Mouse (Mus musculus) C2C12 (cell line): ENCODE measurements around the gene Slc37a4. TPM values are rescaled to one million over a fixed set of nuclear protein-coding genes. Genes with fewer than 3 reads are reported as not detected.
"Not testable (repeated sequence)": the region's sequence is repeated elsewhere in the genome, so short reads cannot be mapped to it uniquely, and the experiment has no call there.

Experiments used
- H3K27me3 ChIP-seq: one replicate; pipeline ENCODE4 v1.6.1; 2011; ENCODE audit not compliant: control insufficient read depth, insufficient read depth, insufficient read length
- H3K36me3 ChIP-seq: one replicate; pipeline ENCODE4 v1.6.1; 2011; ENCODE audit not compliant: control insufficient read depth, insufficient read depth
- H3K4me3 ChIP-seq: one replicate; pipeline ENCODE4 v1.5.1; 2011; ENCODE audit warnings: mild to moderate bottlenecking, control low read depth; ENCODE audit not compliant: poor library complexity, insufficient read depth, severe bottlenecking
- H3K79me2 ChIP-seq: one replicate; pipeline ENCODE4 v1.6.1; 2011; ENCODE audit not compliant: control insufficient read depth, insufficient read depth
- H3K79me3 ChIP-seq: one replicate; pipeline ENCODE4 v1.6.1; 2011; ENCODE audit warnings: low read depth, control low read depth
- H3ac ChIP-seq: one replicate; pipeline ENCODE3; 2011; ENCODE audit warnings: low read depth; ENCODE audit not compliant: control insufficient read depth, insufficient read length
- CEBPB ChIP-seq: IDR thresholded peaks from one replicate; pipeline ENCODE4 v1.6.1; 2011; ENCODE audit warnings: low read depth, mild to moderate bottlenecking, control low read depth, moderate library complexity
- CTCF ChIP-seq: IDR thresholded peaks from one replicate; pipeline ENCODE4 v1.5.1; 2011; ENCODE audit not compliant: control insufficient read depth, insufficient read depth, insufficient read length
- FOSL1 ChIP-seq: IDR thresholded peaks from one replicate; pipeline ENCODE4 v1.8.0; 2011; ENCODE audit warnings: mild to moderate bottlenecking, low read length; ENCODE audit not compliant: poor library complexity, insufficient read depth, severe bottlenecking
- MAX ChIP-seq: IDR thresholded peaks from one replicate; pipeline ENCODE4 v1.6.1; 2011; ENCODE audit warnings: mild to moderate bottlenecking, control low read depth
- MYOD1 ChIP-seq: IDR thresholded peaks from one replicate; pipeline ENCODE4 v1.6.1; 2011; ENCODE audit warnings: low read depth; ENCODE audit not compliant: control insufficient read depth, insufficient read length
- MYOG ChIP-seq: IDR thresholded peaks from one replicate; pipeline ENCODE4 v1.6.1; 2011; ENCODE audit not compliant: control insufficient read depth, insufficient read length; ENCODE audit errors: extremely low read depth
- USF1 ChIP-seq: IDR thresholded peaks from one replicate; pipeline ENCODE4 v1.6.1; 2011; ENCODE audit warnings: low read depth, mild to moderate bottlenecking, control low read depth, moderate library complexity
- polyA plus RNA-seq: library from polyadenylated mRNA; unstranded; fragments of >200 nt; fragmentation: generic; extraction: Trizol; gene quantifications from one replicate; pipeline ENCODE4 v1.2.1, GENCODE M21; 2012; ENCODE audit warnings: missing spikeins

Slc37a4 gene
- polyA plus RNA-seq, 1 experiment, result 11.5 TPM

DNA sequence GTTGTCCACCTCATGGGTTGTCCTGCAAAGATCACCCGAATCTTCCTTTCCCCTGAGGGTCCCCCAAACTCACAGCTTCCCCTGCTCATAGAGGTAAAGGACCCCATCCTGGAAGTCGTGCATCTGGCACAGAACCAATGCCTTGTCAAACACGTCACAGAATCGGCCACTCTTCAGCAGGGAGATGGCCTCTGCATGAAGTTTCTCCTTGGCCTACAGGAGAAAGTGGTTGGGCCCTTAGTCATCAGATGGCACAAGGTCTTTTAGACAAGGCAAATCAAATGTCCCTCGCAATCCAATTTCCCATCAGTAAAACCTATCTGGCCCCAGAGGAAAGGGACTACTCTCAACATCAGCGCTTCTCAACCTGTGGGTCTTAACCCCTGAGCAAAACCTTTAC, 43.5 kb upstream of the Slc37a4 start:
- Histone ChIP-seq H3K36me3 (peaks cover 58% of the 10 kb centered on the region), H3ac (no peak overlapping the region), H3K79me2 (no peaks in the 10 kb centered on the region), H3K27me3 (no peaks in the 10 kb centered on the region), H3K4me3 (no peak overlapping the region), H3K79me3 (no peaks in the 10 kb centered on the region)
- no peak for TF ChIP-seq CEBPB

DNA sequence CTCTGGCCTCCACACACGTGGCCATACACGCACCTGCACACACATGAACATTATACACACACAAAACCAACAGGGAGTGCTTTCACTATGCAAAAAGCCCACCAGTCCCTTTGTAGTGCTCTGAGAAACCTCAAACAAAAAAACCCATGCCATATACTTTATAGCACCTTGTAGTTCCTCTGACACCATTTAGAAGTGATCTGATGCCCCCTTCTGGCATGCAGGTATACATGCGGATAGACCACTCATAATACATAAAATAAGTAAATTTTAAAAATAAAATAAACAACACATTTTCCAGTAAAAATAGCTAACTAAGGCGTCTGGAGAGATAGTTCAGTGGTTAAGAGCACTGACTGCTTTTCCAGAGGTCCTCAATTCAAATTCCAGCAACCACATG, 39.4 kb upstream of the Slc37a4 start:
- no peak for TF ChIP-seq FOSL1
- no peak for TF ChIP-seq MYOD1
- TF ChIP-seq CEBPB, result no peak
- no peak for TF ChIP-seq MYOG
- H3K79me3 ChIP-seq, result no peaks in the 10 kb centered on the region
- peaks cover 45% of the 10 kb centered on the region for H3K36me3 ChIP-seq
- no peaks in the 10 kb centered on the region for H3K27me3 ChIP-seq
- no peak overlapping the region for H3K4me3 ChIP-seq
- H3K79me2 ChIP-seq, result peaks cover 13% of the 10 kb centered on the region
- H3ac ChIP-seq, result no peak overlapping the region

DNA sequence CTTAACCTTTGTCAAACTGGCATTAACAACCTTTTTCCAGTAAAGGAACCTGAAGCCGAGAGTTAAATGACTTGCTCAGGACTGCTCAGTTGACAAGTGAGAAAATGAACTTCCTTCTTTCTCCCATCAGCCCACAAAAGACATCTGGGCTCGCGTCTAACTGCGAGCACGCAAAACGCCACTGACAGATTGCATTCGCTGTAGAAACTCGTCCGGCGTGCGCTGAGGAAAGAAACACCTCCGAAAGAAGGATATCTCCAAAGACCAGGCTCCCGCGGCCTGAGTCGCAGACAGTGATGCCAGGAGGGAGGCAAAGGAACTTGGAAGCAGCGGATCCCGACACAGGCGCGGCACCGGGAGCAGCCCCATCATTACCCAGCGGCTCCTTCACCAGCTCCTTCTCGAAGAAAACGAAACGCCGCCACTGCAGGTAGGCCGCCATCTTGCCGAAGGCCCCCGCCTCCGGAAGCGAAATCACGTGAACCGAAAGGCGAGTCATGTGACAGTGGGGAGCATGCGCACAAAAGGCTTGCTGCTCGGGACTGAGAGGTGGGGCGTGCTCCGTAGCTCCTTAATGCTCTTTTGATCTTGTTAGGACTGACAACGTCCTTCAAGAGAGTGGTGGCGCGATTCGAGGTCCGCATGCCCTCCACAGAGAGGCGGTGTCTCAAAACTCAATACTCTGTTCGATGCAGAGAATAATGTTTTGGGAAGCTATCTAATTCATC, 35.3 kb upstream of the Slc37a4 start, which contains the start of gene Vps11:
Gene Vps11, minus strand, starts transcription at position 481 of the 728 bp plus-strand sequence.
- Histone ChIP-seq H3K36me3 (peaks cover 12% of the 10 kb centered on the region), H3K27me3 (no peaks in the 10 kb centered on the region), H3K79me3 (no peaks in the 10 kb centered on the region), H3K4me3 (peak within 1 kb of the TSS; percentile 75), H3K79me2 (peaks cover 13% of the 10 kb centered on the region), H3ac (peak within 1 kb of the TSS; percentile 90)
- peak; percentile 65 for TF ChIP-seq MAX
- no peak for TF ChIP-seq MYOG
- peak; percentile 99 for TF ChIP-seq USF1

DNA sequence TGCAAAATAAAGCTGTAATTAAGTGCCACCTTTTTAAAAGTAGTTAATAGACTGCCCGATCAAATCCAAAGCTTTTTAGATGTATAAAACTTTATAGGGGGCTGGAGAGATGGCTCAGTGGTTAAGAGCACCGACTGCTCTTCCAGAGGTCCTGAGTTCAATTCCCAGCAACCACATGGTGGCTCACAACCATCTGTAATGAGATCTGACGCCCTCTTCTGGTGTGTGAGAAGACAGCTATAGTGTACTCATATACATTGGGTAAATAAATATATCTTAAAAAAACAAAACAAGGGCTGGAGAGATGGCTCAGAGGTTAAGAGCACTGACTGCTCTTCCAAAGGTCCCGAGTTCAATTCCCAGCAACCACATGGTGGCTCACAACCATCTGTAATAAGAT, 34.7 kb upstream of the Slc37a4 start:
- H3K27me3 ChIP-seq, H3K4me3 ChIP-seq, H3K79me3 ChIP-seq, H3ac ChIP-seq: not testable (repeated sequence)
- H3K79me2 ChIP-seq, result peaks cover 13% of the 10 kb centered on the region
- peaks cover 12% of the 10 kb centered on the region for H3K36me3 ChIP-seq

DNA sequence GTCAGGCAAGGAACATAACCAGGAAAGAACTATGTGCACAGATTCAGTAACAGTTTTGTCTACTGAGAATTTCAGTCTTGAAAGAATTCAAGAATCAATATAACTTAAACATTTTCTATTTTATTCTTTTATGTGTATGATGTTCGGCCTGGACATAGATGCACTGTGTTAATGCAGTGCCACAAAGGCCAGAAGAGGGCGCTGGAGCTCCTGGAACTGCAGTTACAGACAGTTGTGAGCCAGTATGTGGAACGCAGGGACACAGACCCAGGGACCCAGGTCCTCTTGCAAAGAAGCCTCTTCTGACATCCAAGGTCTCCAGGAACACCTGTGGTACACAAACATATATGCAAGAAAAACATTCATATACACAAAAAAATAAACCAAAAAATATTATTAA, 32.2 kb upstream of the Slc37a4 start:
- H3K4me3 ChIP-seq, result no peak overlapping the region
- H3K27me3 ChIP-seq, result no peaks in the 10 kb centered on the region
- peaks cover 13% of the 10 kb centered on the region for H3K79me2 ChIP-seq
- peaks cover under 1% of the 10 kb centered on the region for H3K36me3 ChIP-seq
- no peaks in the 10 kb centered on the region for H3K79me3 ChIP-seq
- TF ChIP-seq USF1 (no peak), MYOD1 (no peak), FOSL1 (no peak), MYOG (no peak), MAX (no peak), CTCF (no peak), CEBPB (no peak)
- H3ac ChIP-seq, result no peak overlapping the region

DNA sequence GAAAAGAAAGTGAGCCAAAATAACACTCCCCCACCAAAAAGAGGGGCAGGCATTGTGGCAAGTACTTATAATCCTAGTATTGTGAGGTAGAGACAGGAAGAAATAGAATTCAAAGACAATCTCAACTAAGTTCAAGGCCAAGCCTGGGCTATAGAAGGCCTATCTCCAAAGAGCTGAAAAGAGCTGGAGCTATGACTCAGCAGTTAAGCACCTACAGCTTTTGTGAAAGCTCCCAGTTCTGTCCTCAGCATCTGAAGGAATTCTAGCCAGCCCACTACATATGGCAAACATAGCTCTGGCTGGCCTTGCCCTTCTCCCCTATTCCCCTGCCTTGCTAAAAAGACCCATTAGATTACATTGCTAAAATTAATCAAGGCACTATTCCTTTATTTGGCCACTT, 23.3 kb upstream of the Slc37a4 start:
- Histone ChIP-seq H3K79me2 (peaks cover under 1% of the 10 kb centered on the region), H3ac (no peak overlapping the region), H3K36me3 (no peaks in the 10 kb centered on the region), H3K4me3 (no peak overlapping the region), H3K27me3 (no peaks in the 10 kb centered on the region), H3K79me3 (no peaks in the 10 kb centered on the region)
- no peak for TF ChIP-seq MYOD1
- TF ChIP-seq MAX, result no peak
- TF ChIP-seq CTCF, result no peak
- TF ChIP-seq USF1, result no peak
- no peak for TF ChIP-seq CEBPB
- no peak for TF ChIP-seq MYOG

DNA sequence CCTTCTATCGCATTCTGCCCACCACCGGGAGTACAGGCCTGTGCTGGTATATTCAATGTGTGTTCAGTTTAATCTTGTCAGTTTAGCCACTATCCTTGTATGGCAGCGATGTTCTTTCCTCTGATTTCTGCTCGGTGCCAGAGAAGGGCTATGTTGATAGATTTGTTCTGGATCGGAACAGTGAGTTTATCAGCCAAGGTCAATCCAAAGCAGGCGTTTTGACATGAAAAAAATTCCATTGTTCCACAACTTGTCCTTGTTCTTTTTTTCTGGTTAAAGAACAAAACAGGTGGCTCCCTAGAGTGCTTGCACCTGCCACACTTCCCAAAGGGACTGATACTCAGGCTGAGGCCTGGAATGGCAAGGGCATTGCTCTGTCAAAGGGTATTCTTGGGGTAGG, 20.5 kb upstream of the Slc37a4 start:
- peaks cover 5% of the 10 kb centered on the region for H3K36me3 ChIP-seq
- H3K79me2 ChIP-seq, result peaks cover 22% of the 10 kb centered on the region
- H3K79me3 ChIP-seq, result peaks cover 16% of the 10 kb centered on the region
- no peak overlapping the region for H3K4me3 ChIP-seq
- no peaks in the 10 kb centered on the region for H3K27me3 ChIP-seq
- TF ChIP-seq CEBPB (no peak), FOSL1 (no peak), MAX (no peak), CTCF (no peak), USF1 (no peak), MYOG (no peak), MYOD1 (no peak)
- H3ac ChIP-seq, result no peak overlapping the region

DNA sequence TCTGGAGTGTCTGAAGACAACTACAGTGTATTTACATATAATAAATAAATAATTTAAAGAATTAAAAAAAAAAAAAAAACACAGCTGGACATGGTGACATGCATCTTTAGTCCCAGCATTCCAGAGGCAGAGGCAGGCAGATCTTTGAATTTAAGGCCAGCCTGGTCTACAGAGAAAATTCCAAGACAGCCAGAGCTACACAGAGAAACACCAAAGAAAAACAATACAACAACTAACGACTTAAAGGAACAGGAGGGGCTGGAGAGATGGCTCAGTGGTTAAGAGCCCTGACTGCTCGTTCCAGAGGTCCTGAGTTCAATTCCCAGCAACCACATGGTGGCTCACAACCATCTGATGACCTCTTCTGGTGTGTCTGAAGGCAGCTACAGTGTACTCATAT, 19.3 kb upstream of the Slc37a4 start:
- peaks cover 19% of the 10 kb centered on the region for H3K79me3 ChIP-seq
- peaks cover 25% of the 10 kb centered on the region for H3K79me2 ChIP-seq
- not testable (repeated sequence) for H3K27me3 ChIP-seq, H3ac ChIP-seq, H3K4me3 ChIP-seq
- peaks cover 17% of the 10 kb centered on the region for H3K36me3 ChIP-seq
